In the genomic region with DNA sequence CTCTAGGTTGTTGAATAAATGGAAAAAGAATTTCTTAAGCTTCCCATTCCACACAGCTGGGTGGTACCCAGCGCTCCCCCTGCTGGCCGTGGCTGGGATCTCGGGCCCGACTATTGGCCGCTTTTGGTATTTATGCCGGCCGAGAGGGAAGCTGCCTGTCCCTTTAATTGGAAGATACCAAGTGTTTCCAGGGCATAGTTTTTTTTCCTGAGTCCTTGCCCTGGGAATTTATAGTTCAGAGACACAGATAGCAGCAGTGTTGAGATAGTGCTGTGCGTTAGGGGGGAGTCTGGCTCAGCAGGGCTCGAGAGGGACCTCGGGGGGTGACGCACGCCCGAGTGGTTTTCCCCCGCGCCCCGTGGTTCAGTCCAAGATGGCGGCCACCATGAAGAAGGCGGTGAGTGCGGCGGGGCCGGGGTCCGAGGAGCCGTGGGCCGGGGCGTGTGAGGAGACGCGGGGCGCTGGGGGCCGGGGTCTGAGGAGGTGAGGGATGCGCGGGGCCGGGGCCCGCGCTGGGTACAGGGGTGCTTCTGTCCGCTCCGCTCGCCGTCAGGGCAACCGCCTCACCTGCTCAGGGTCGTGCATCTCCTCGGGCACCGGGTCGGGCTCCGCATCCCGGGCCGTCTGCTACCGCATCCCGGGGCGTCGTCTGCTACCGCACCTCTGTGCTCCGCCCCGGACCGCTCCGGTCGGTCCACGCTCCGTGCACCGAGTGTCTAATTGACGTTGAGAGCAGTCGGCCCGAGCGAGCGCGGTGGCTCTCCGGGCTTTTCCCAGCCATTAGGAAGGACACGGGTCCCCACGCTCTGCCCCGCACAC, we compare ENCODE assay signal across 7 mouse cellular contexts. TPM values are rescaled to one million over a fixed set of nuclear protein-coding genes. Genes with fewer than 3 reads are reported as not detected.
DNase-seq lines count a peak whose midpoint lies in the region; ATAC-seq lines count a peak whose summit lies in the region.

No protein-coding gene starts in this region.

- ATAC-seq in limb, embryonic 11.5 days (ENCODE audit: insufficient number of reproducible peaks, low FRiP score, low TSS enrichment, low read depth) = peak; percentile 38; the same call in 1 of the 2 replicates
- peak; percentile 76 for ATAC-seq in midbrain, embryonic 14.5 days (ENCODE audit: low FRiP score, low TSS enrichment)

- H3K27me3 ChIP-seq in embryonic facial prominence, embryonic 10.5 days (replicated peaks; ENCODE audit: low read depth, poor library complexity, severe bottlenecking) = no peaks in the 10 kb centered on the region; the same call in 1 of the 2 replicates
- no peaks in the 10 kb centered on the region for H3K27me3 ChIP-seq in limb, embryonic 11.5 days (ENCODE audit: control insufficient read depth, insufficient read depth, low read length)
- H3K27me3 ChIP-seq in midbrain, embryonic 14.5 days (ENCODE audit: control insufficient read depth, insufficient read depth, low read length) = no peaks in the 10 kb centered on the region

- peak overlapping the region; percentile 83 for H3K9ac ChIP-seq in limb, embryonic 11.5 days (ENCODE audit: low read length)
- peak overlapping the region; percentile 93 for H3K9ac ChIP-seq in midbrain, embryonic 14.5 days (replicated peaks; ENCODE audit: low read length)

- no peaks in the 10 kb centered on the region for H3K9me3 ChIP-seq in embryonic facial prominence, embryonic 10.5 days
- H3K9me3 ChIP-seq in limb, embryonic 11.5 days (ENCODE audit: control insufficient read depth, low read length) = no peaks in the 10 kb centered on the region
- no peaks in the 10 kb centered on the region for H3K9me3 ChIP-seq in midbrain, embryonic 14.5 days (ENCODE audit: control insufficient read depth, low read length)

- peaks cover 32% of the 10 kb centered on the region for H3K4me1 ChIP-seq in embryonic facial prominence, embryonic 10.5 days
- peaks cover 7% of the 10 kb centered on the region; the same call in 1 of the 2 replicates for H3K4me1 ChIP-seq in limb, embryonic 11.5 days (ENCODE audit: control insufficient read depth, insufficient read depth, low read length)
- H3K4me1 ChIP-seq in midbrain, embryonic 14.5 days (ENCODE audit: control insufficient read depth, insufficient read depth, low read length) = peaks cover 17% of the 10 kb centered on the region

- peak overlapping the region; percentile 100 for H3K27ac ChIP-seq in embryonic facial prominence, embryonic 10.5 days (replicated peaks)
- H3K27ac ChIP-seq in limb, embryonic 11.5 days (replicated peaks; ENCODE audit: low read depth, low read length) = peak overlapping the region; percentile 49
- H3K27ac ChIP-seq in midbrain, embryonic 14.5 days (replicated peaks; ENCODE audit: low read depth, low read length) = peak overlapping the region; percentile 89

- DNase-seq in adrenal gland, postnatal 10 days = peak; percentile 95
- DNase-seq in embryonic facial prominence, embryonic 10.5 days (ENCODE audit: low spot score) = peak; percentile 93
- DNase-seq in heart, adult 11 months = peak; percentile 98
- peak; percentile 95 for DNase-seq in kidney, adult 18-20 months
- DNase-seq in limb, embryonic 11.5 days (ENCODE audit: low spot score) = peak; percentile 97
- DNase-seq in midbrain, embryonic 14.5 days = peak; percentile 93
- peak; percentile 75 to 89 for DNase-seq in spleen, adult 18-20 months

- H3K4me3 ChIP-seq in embryonic facial prominence, embryonic 10.5 days = peak overlapping the region; percentile 84
- H3K4me3 ChIP-seq in limb, embryonic 11.5 days (ENCODE audit: low read depth, low read length) = peak overlapping the region; percentile 90
- H3K4me3 ChIP-seq in midbrain, embryonic 14.5 days (replicated peaks; ENCODE audit: low read depth, low read length) = peak overlapping the region; percentile 93

- H3K36me3 ChIP-seq in embryonic facial prominence, embryonic 10.5 days (replicated peaks) = peaks cover 23% of the 10 kb centered on the region
- H3K36me3 ChIP-seq in limb, embryonic 11.5 days (ENCODE audit: control insufficient read depth, insufficient read depth, low read length) = no peaks in the 10 kb centered on the region; the same call in 1 of the 2 replicates
- H3K36me3 ChIP-seq in midbrain, embryonic 14.5 days (ENCODE audit: control insufficient read depth, insufficient read depth, low read length) = peaks cover 7% of the 10 kb centered on the region

- H3K4me2 ChIP-seq in limb, embryonic 11.5 days (ENCODE audit: low read depth, severe bottlenecking) = peak overlapping the region; percentile 63
- H3K4me2 ChIP-seq in midbrain, embryonic 14.5 days (ENCODE audit: low read length) = peak overlapping the region; percentile 79

- under 1% methylated on average over 69 of the region's 69 CpGs for WGBS in embryonic facial prominence, embryonic 10.5 days
- WGBS in limb, embryonic 11.5 days = under 1% methylated on average over 60 of the region's 69 CpGs
- under 1% methylated on average over 69 of the region's 69 CpGs for WGBS in midbrain, embryonic 14.5 days

RNA-seq across cellular contexts. Expression of a gene that starts 14.3 kb away (rescaled TPM):
- total RNA-seq in adrenal gland, postnatal 10 days (2021) = not detected
- not detected in 2 replicates for polyA plus RNA-seq in embryonic facial prominence, embryonic 10.5 days (2016; fragmentation: Nextera tagmentation; extraction: Ambion mirVana)
- polyA plus RNA-seq in limb, embryonic 11.5 days (2014; fragmentation: Nextera tagmentation; extraction: Ambion mirVana) = not detected in 2 replicates
- 0.09 and 0.22 TPM in 2 replicates for polyA plus RNA-seq in midbrain, embryonic 14.5 days (2014; fragmentation: Nextera tagmentation; extraction: Ambion mirVana)

RNA-seq across cellular contexts. Expression of a gene that starts 15.1 kb away (rescaled TPM):
- total RNA-seq in adrenal gland, postnatal 10 days (2021) = 10 to 100 TPM; 19.9 to 27.6 TPM
- polyA plus RNA-seq in embryonic facial prominence, embryonic 10.5 days (2016; fragmentation: Nextera tagmentation; extraction: Ambion mirVana) = 91.9 and 96.9 TPM in 2 replicates
- 102 and 107 TPM in 2 replicates for polyA plus RNA-seq in limb, embryonic 11.5 days (2014; fragmentation: Nextera tagmentation; extraction: Ambion mirVana)
- polyA plus RNA-seq in midbrain, embryonic 14.5 days (2014; fragmentation: Nextera tagmentation; extraction: Ambion mirVana) = 142 and 163 TPM in 2 replicates

Comparison
In these comparisons a context has a peak if more than half of its experiments do, and no peak if none do; other contexts are left out.
1. Peak in every context shown above with its lines: DNase-seq, ATAC-seq, H3K4me3 ChIP-seq and H3K27ac ChIP-seq.
2. H3K27ac ChIP-seq: peak in every context shown above with its lines; median percentile 100 in embryonic facial prominence, embryonic 10.5 days; 89 in midbrain, embryonic 14.5 days; 49 in limb, embryonic 11.5 days.